Mouse (Mus musculus): ENCODE measurements around the gene Arhgef28. TPM values are rescaled to one million over a fixed set of nuclear protein-coding genes. Genes with fewer than 3 reads are reported as not detected.
"Not testable (repeated sequence)": the region's sequence is repeated elsewhere in the genome, so short reads cannot be mapped to it uniquely, and the experiment has no call there.

The Arhgef28 gene
- total and polyA plus RNA-seq, 3 experiments: not detected

- Histone ChIP-seq H3K27ac (ENCODE audit: control insufficient read depth, low read depth, low read length) (no peak overlapping the region), H3K36me3 (ENCODE audit: control insufficient read depth in 1 of 2, insufficient read depth in 2 of 2, low read length in 2 of 2) (no peaks in the 10 kb centered on the region), H3K79me2 (ENCODE audit: control insufficient read depth, insufficient read depth, low read length, poor library complexity) (no peaks in the 10 kb centered on the region), H3K4me3 (ENCODE audit: control insufficient read depth in 1 of 2, insufficient read depth in 1 of 2, low read depth in 2 of 2, low read length in 2 of 2) (no peak overlapping the region), H3K9me3 (replicated peaks; ENCODE audit: insufficient read depth, low read length) (no peaks in the 10 kb centered on the region), H3K27me3 (ENCODE audit: control insufficient read depth in 1 of 2, insufficient read depth in 2 of 2, low read length in 2 of 2) (no peaks in the 10 kb centered on the region), H3K4me1 (ENCODE audit: control insufficient read depth in 1 of 2, insufficient read depth in 2 of 2, low read length in 2 of 2) (no peaks in the 10 kb centered on the region), H3K9ac (ENCODE audit: control insufficient read depth, low read depth, low read length, poor library complexity, severe bottlenecking) (no peak overlapping the region)
- no peak for TF ChIP-seq ZNF384 (IDR thresholded peaks at IDR 0.05; ENCODE audit: low read depth, low read length)
- no peak for DNase-seq (ENCODE audit: low read depth, low spot score)
Measured at GRCm38 (mm10) chr13:98069646-98070045, 136.6 kb downstream of the Arhgef28 start.

- Histone ChIP-seq H3K9ac (ENCODE audit: control insufficient read depth, low read depth, low read length, poor library complexity, severe bottlenecking) (no peak overlapping the region), H3K27me3 (ENCODE audit: control insufficient read depth in 1 of 2, insufficient read depth in 2 of 2, low read length in 2 of 2) (no peaks in the 10 kb centered on the region), H3K9me3 (replicated peaks; ENCODE audit: insufficient read depth, low read length) (no peaks in the 10 kb centered on the region), H3K4me3 (ENCODE audit: control insufficient read depth in 1 of 2, insufficient read depth in 1 of 2, low read depth in 2 of 2, low read length in 2 of 2) (no peak overlapping the region), H3K4me1 (ENCODE audit: control insufficient read depth in 1 of 2, insufficient read depth in 2 of 2, low read length in 2 of 2) (no peaks in the 10 kb centered on the region), H3K79me2 (ENCODE audit: control insufficient read depth, insufficient read depth, low read length, poor library complexity) (no peaks in the 10 kb centered on the region), H3K36me3 (ENCODE audit: control insufficient read depth in 1 of 2, insufficient read depth in 2 of 2, low read length in 2 of 2) (no peaks in the 10 kb centered on the region), H3K27ac (ENCODE audit: control insufficient read depth, low read depth, low read length) (no peak overlapping the region)
- DNase-seq (ENCODE audit: low read depth, low spot score): no peak
- TF ChIP-seq E2F4 (IDR thresholded peaks at IDR 0.05; ENCODE audit: borderline replicate concordance, low read depth, low read length) (no peak), RAD21 (IDR thresholded peaks at IDR 0.05; ENCODE audit: low read depth, low read length) (no peak), NRF1 (IDR thresholded peaks at IDR 0.05; ENCODE audit: insufficient read depth, low read depth, low read length, poor library complexity, severe bottlenecking) (no peak), MEF2A (IDR thresholded peaks at IDR 0.05; ENCODE audit: extremely low read depth, insufficient replicate concordance, low read depth, low read length, poor library complexity, severe bottlenecking) (no peak), ZNF384 (IDR thresholded peaks at IDR 0.05; ENCODE audit: low read depth, low read length) (no peak), TAL1 (IDR thresholded peaks at IDR 0.05; ENCODE audit: low read length) (no peak), GATA1 (IDR thresholded peaks at IDR 0.05; ENCODE audit: low read depth, low read length) (no peak), MAX (IDR thresholded peaks at IDR 0.05; ENCODE audit: low read length) (no peak), UBTF (IDR thresholded peaks at IDR 0.05; ENCODE audit: borderline replicate concordance, insufficient read depth, low read depth, low read length) (no peak), CHD2 (IDR thresholded peaks at IDR 0.05; ENCODE audit: low read length) (no peak), KAT2A (conservative IDR thresholded peaks at IDR 0.05; ENCODE audit: low read depth, low read length) (no peak), TCF12 (IDR thresholded peaks at IDR 0.05; ENCODE audit: low read depth, low read length) (no peak), ELF1 (IDR thresholded peaks at IDR 0.05; ENCODE audit: low read depth, low read length) (no peak), BHLHE40 (IDR thresholded peaks at IDR 0.05; ENCODE audit: borderline replicate concordance, low read depth, low read length) (no peak), POLR2AphosphoS2 (IDR thresholded peaks at IDR 0.05; ENCODE audit: low read length) (no peak), ETS1 (IDR thresholded peaks at IDR 0.05; ENCODE audit: low read depth, low read length) (no peak), SMC3 (IDR thresholded peaks at IDR 0.05; ENCODE audit: low read depth, low read length) (no peak), ZC3H11A (IDR thresholded peaks at IDR 0.05; ENCODE audit: low read depth, low read length) (no peak)
Measured at GRCm38 (mm10) chr13:98062843-98063242, 143.4 kb downstream of the Arhgef28 start.

- not testable (repeated sequence) for H3K27me3 ChIP-seq (ENCODE audit: control insufficient read depth in 1 of 2, insufficient read depth in 2 of 2, low read length in 2 of 2); H3K9ac ChIP-seq (ENCODE audit: control insufficient read depth, low read depth, low read length, poor library complexity, severe bottlenecking); H3K9me3 ChIP-seq (replicated peaks; ENCODE audit: insufficient read depth, low read length); H3K79me2 ChIP-seq (ENCODE audit: control insufficient read depth, insufficient read depth, low read length, poor library complexity); H3K4me3 ChIP-seq (ENCODE audit: control insufficient read depth in 1 of 2, insufficient read depth in 1 of 2, low read depth in 2 of 2, low read length in 2 of 2); DNase-seq (ENCODE audit: low read depth, low spot score); H3K36me3 ChIP-seq (ENCODE audit: control insufficient read depth in 1 of 2, insufficient read depth in 2 of 2, low read length in 2 of 2); H3K4me1 ChIP-seq (ENCODE audit: control insufficient read depth in 1 of 2, insufficient read depth in 2 of 2, low read length in 2 of 2); H3K27ac ChIP-seq (ENCODE audit: control insufficient read depth, low read depth, low read length)
Measured at GRCm38 (mm10) chr13:98060121-98060520, 146.1 kb downstream of the Arhgef28 start.
